Mouse (Mus musculus) erythroblast, embryonic 14.5 days (primary cell): ENCODE data around the gene Tbpl1.

ENCODE experiments used
- GATA1 ChIP-seq: IDR thresholded peaks from 2 replicates; pipeline ENCODE4 v1.6.1; 2012; ENCODE audit warnings: low read length, inconsistent platforms, mixed read lengths
- TAL1 ChIP-seq: IDR thresholded peaks from 3 replicates; pipeline ENCODE4 v1.6.1; 2012; ENCODE audit warnings: low read length, inconsistent platforms, mixed read lengths

DNA sequence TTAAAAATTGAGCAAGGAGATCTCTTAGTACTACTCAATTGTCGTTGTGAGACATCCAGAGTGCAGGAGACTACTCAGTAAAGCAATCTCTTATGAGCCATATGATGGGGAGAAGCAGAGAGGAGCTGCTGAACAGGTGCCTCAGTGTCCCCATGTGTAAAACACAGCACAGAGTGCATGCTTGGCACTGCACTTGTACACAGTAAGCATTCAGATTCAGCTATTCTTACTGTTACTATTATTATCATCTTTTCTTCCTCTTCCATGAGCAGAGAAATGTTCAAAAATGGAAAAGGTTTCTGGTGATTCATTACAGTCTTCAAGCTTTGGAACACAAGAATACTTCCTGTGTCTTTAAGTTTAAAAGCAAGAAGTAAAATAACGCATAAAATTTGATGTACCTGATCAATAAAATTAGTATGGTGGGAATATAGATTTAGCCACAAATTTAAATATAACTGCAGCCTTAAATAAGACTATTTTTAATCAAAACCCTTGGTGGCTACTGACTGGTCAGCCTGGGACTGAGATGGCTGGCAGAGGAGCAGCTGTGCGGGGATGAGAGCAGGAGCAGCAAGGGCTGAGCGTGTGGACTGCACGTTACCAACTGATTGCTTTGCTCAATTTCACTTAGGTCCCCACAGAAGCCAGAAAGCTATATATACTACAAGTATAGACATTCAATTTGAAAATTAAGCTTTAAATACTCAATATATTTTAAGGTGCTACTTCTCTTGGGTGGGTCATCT, 10.8 kb downstream of the Tbpl1 start:
- no peak for TF ChIP-seq GATA1
- no peak for TF ChIP-seq TAL1
